Mouse (Mus musculus) CD8-positive naive resting alpha-beta T cell, adult 2 months (primary cell): ENCODE results near the gene Gpr35.

Experiments
- DNase-seq, 2 experiments: peaks; one replicate each; pipeline ENCODE4 v3.0.0; 2022; ENCODE audit warnings: low read depth in 2 of 2, low spot score in 2 of 2

The Gpr35 gene

DNA sequence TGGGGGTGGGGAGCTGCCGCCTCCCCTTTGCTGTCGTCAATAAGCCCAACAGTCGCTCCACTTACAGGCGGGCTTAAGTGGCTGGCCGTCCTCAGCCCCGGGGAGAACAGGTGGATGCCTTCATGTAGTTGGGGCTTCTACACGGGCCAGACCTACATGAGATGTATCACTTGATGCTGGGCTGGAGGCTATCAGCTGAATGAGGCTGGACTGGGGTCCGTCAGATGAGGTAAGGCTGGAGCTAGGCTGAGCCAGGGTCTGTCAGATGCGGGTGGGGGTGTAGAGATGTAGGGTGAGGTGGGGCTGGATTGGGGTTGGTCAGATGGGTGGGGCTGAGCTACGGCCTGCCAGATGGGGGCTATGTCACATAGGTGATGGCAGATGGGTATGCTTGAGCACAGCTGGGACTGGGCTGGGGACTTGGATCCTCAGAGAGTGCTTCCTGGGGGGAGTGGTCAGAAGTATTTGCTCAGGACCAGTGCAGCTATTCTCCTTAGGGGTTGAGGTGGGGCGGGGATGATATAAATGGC lies 28.5 kb downstream of the Gpr35 start:
- no peak for DNase-seq

GRCm38 (mm10) chr1:92981056-92981845 lies 30.6 kb downstream of the Gpr35 start:
- DNase-seq: no peak

- no peak for DNase-seq
Observed at GRCm38 (mm10) chr1:92982931-92983605, 32.4 kb downstream of the Gpr35 start.

GRCm38 (mm10) chr1:92984999-92985398 lies 34.3 kb downstream of the Gpr35 start:
- no peak for DNase-seq

DNA sequence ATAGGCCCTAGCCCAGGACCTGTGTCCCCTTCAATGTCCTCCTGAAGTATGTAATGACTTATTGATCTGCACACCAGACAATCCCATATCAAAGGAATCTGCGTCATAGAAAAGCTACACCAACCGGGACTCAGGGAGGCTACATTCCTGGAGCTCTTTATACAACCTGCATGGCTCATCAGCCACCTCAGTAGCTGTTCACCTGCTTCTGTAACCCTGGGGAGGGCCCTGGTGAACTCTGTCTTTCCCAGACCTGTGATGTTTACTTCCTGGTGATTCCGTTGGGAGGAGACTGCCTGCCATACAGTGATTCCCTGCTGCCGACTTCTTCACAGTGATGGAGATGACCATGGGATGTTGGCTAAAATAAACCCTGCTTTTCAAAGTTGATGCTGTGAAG lies 38.2 kb downstream of the Gpr35 start:
- DNase-seq: no peak

- DNase-seq: no peak
Observed at GRCm38 (mm10) chr1:92989891-92990290, 39.2 kb downstream of the Gpr35 start.

GRCm38 (mm10) chr1:92992214-92992855 lies 41.7 kb downstream of the Gpr35 start:
- no peak for DNase-seq

- DNase-seq: no peak
Observed at GRCm38 (mm10) chr1:92992880-92993279, 42.2 kb downstream of the Gpr35 start.

DNA sequence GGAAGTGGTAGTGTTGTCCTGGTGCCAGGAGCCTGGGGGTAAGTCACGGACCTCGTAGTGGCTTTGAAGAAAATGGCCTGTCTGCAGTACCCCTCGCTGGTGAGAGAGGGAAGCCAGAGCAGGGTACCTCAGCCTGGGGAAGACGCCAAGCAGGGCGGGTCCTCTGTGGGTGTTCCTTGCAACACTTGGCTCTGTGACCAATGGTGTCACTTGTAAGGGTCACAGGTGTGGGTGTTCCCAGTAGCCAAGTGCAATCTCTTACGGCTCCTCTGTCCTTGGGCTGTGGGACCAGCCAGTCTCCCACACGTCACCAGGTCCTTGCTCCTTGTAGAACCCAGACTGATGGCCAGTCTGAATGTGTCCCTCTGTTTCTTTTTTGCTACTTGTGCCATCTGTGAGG lies 55.4 kb downstream of the Gpr35 start, which contains the start of gene Aqp12:
TSS of gene Aqp12 (plus strand) at position 274 of the 400 bp plus-strand sequence.
- DNase-seq: no peak

- DNase-seq: no peak
Observed at GRCm38 (mm10) chr1:93009196-93009595, 58.5 kb downstream of the Gpr35 start.

GRCm38 (mm10) chr1:93010731-93011130 lies 60.1 kb downstream of the Gpr35 start:
- DNase-seq: peak in 1 of 2 experiments; percentile 7

- DNase-seq: no peak
Observed at GRCm38 (mm10) chr1:93012103-93012585, 61.5 kb downstream of the Gpr35 start.

- no peak for DNase-seq
Observed at GRCm38 (mm10) chr1:93013367-93013766, 62.7 kb downstream of the Gpr35 start.

DNA sequence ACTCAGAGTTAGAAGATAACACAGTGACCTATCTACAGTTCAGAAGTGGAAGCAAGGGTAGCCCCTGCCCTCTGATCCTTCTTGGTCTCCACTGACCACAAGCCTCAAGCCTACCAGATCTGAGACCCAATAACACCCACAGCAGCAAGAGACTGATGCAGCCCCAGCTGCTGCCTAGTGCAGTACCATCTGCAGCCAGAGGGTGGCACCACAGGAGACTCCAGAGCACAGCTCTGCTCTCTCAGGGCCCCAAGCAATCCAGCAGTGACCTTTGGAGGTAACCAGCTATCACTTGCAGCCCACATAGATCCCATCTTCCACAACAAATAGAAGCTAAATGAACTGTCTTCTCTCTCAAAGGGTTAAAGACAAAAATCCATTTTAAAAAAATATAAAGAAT lies 63.8 kb downstream of the Gpr35 start:
- peak; percentile 3 to 28 for DNase-seq

DNA sequence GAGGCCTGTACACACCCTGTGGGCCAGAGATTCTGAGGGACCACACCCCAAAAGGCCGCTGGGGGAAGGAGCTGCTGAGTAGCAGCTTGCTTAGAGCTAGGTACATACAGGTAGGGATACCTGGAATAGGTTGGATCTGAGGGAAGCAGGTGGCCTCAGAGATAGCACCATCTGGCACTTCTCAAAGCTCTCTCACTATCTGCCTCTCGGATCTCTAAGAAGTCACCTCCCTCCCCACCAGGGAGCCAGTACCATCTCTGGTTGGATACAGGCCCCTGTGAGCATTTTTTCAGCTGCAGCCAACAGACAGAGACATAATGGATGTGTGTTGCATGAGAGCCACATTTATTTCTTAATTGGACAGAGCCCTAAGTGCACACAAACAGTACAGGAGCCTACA lies 64.5 kb downstream of the Gpr35 start:
- DNase-seq: no peak

- no peak for DNase-seq
Observed at GRCm38 (mm10) chr1:93018716-93019115, 68.1 kb downstream of the Gpr35 start.

GRCm38 (mm10) chr1:93020602-93021001 lies 69.9 kb downstream of the Gpr35 start:
- no peak for DNase-seq

- DNase-seq: no peak
Observed at GRCm38 (mm10) chr1:93026600-93026999, 75.9 kb downstream of the Gpr35 start.

DNA sequence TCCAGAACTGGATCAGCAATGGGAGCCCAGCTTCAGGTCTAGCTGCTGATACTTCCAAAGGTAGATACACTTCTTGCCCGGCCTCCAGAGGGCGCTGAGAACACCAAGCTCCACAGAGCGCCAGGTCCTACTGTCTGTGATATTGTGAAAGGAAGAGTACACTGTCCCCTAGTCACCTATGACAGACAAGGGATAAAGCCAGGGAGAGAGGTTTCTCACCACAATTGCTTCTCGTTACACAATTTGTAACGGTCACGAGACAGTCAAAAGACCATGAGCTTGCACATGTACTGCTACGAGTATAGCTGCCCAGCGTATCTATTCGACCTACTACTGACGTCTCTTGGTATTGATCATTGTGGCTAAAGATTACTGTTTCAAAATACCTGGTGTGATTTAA lies 78.7 kb downstream of the Gpr35 start:
- DNase-seq: no peak

DNA sequence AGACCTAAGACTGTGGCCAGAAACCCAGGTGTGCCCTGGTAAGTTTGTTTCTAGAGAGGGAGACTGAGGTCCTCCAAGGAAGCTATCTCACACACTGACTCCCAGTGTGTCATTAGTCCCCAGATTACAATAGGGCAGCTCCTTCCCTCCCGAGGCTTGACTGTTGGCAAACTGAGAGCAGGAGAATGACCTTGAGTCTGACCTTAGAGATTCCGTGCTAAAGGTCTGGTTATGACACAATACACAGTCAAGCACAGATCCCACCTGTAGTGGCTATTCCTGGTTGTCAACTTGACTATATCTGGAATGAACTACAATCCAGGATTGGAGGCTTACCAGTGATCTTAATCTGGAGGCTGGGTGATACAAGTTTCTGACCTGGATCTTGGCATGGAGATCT lies 79.4 kb downstream of the Gpr35 start:
- DNase-seq: no peak

DNA sequence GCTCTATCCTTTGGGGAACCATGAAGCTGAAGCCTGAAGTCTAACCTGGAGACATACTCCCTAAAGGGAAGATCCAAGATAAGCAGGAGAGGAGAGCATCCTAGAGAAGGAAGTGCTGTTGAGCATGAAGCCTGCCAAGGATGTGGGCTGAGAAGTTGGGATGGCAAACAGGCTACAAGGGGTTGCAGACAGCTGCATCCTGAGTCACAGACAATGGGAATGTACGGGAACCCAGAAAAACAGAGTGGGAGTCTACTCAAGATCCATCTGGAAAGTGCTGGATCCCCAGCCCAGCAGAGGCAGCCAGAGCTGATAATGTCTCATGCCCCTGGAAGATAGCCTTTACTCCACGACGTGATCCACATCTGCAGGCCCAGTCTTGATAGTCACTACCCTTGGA lies 80.5 kb downstream of the Gpr35 start:
- DNase-seq: no peak

DNA sequence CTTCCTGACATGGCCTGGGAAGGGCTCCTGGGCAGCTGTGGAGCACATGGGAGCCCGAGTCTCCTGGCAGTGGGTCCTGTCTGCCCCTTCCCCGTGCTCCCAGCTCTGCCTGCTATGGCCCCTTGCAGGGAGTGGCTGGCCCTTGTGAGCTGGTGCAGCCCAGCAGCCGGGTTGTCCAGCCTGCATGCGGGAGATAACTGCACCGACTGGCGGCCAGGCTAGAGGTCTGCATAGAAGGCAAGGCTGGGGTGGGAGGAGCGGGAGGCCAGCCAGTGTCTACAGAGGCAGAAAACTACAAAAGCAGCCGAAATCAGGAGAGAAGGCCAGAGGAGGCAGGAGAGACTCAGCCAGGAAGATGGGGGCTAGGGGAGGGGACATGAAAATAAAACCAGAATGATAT lies 83.3 kb downstream of the Gpr35 start:
- no peak for DNase-seq
